ENCODE assay signal across 22 mouse cellular contexts in genomic region chr2:34764801-34765200, GRCm38 (mm10).
"Had no signal": no experiment of that assay in that cellular context is flagged by ENCODE, and none has a peak within 500 bp of the region (broad histone marks: within the 10 kb centered on the region; RNA-seq: fewer than 3 reads in every experiment).

No protein-coding gene starts in this region.

- H3K27me3 ChIP-seq: limb, embryonic 12.5 days; limb, embryonic 15.5 days; liver, embryonic 12.5 days; liver, embryonic 15.5 days; lung, embryonic 15.5 days; megakaryocyte, embryonic 14.5 days; midbrain, embryonic 13.5 days; neural tube, embryonic 13.5 days; stomach, embryonic 15.5 days had no signal

- H3K4me2 ChIP-seq: limb, embryonic 12.5 days; limb, embryonic 15.5 days; liver, embryonic 12.5 days; liver, embryonic 15.5 days; lung, embryonic 15.5 days; midbrain, embryonic 13.5 days; neural tube, embryonic 13.5 days; stomach, embryonic 15.5 days had no signal

- H3K9me3 ChIP-seq: limb, embryonic 15.5 days; liver, embryonic 12.5 days; liver, embryonic 15.5 days; lung, embryonic 15.5 days; megakaryocyte, embryonic 14.5 days; midbrain, embryonic 10.5 days; midbrain, embryonic 13.5 days; neural tube, embryonic 13.5 days; stomach, embryonic 15.5 days had no signal

- DNase-seq: kidney, adult 2 months; kidney, postnatal 25 days; left cerebral cortex, postnatal 4 days; lung, adult 18-20 months; lung, postnatal 10 days; lung, postnatal 36 days; retina, postnatal 1 day; right cerebral cortex, postnatal 25 days; spleen, adult 18-20 months; thymus, adult 18-20 months; thymus, postnatal 36 days had no signal

- H3K9ac ChIP-seq: limb, embryonic 12.5 days; limb, embryonic 15.5 days; liver, embryonic 12.5 days; liver, embryonic 15.5 days; lung, embryonic 15.5 days; midbrain, embryonic 13.5 days; neural tube, embryonic 13.5 days; stomach, embryonic 15.5 days had no signal

- H3K4me3 ChIP-seq: limb, embryonic 12.5 days; limb, embryonic 15.5 days; liver, embryonic 12.5 days; liver, embryonic 15.5 days; lung, embryonic 15.5 days; megakaryocyte, embryonic 14.5 days; midbrain, embryonic 10.5 days; midbrain, embryonic 13.5 days; neural tube, embryonic 13.5 days; stomach, embryonic 15.5 days had no signal

- H3K4me1 ChIP-seq: limb, embryonic 12.5 days; limb, embryonic 15.5 days; lung, embryonic 15.5 days; midbrain, embryonic 10.5 days; midbrain, embryonic 13.5 days; neural tube, embryonic 13.5 days; stomach, embryonic 15.5 days had no signal

- H3K36me3 ChIP-seq: limb, embryonic 12.5 days; limb, embryonic 15.5 days; liver, embryonic 12.5 days; liver, embryonic 15.5 days; lung, embryonic 15.5 days; midbrain, embryonic 13.5 days; neural tube, embryonic 13.5 days; stomach, embryonic 15.5 days had no signal

- ATAC-seq: liver, embryonic 12.5 days; midbrain, embryonic 13.5 days had no signal

- H3K27ac ChIP-seq: kidney, postnatal 0 days; limb, embryonic 12.5 days; limb, embryonic 15.5 days; liver, embryonic 12.5 days; liver, embryonic 15.5 days; lung, embryonic 15.5 days; midbrain, embryonic 10.5 days; midbrain, embryonic 13.5 days; neural tube, embryonic 13.5 days; stomach, embryonic 15.5 days had no signal
